Mouse (Mus musculus): ENCODE measurements around the gene Rnf114. TPM values are rescaled to one million over a fixed set of nuclear protein-coding genes. Genes with fewer than 3 reads are reported as not detected.

The Rnf114 gene
- polyA plus RNA-seq, 1 experiment from 2014 or later: 165 TPM

- no peak overlapping the region for H3K9ac ChIP-seq (replicated peaks)
- no peak for ATAC-seq
- no peaks in the 10 kb centered on the region for H3K9me3 ChIP-seq
- H3K27ac ChIP-seq: no peak overlapping the region
- H3K4me3 ChIP-seq (replicated peaks): no peak overlapping the region
- peaks cover 35% of the 10 kb centered on the region for H3K4me1 ChIP-seq (replicated peaks)
- H3K36me3 ChIP-seq: no peaks in the 10 kb centered on the region
- no peak overlapping the region for H3K4me2 ChIP-seq (replicated peaks)
- H3K27me3 ChIP-seq: peaks cover 62% of the 10 kb centered on the region
- 49% methylated on average over 10 of the region's 10 CpGs for WGBS
Measured at GRCm38 (mm10) chr2:167536320-167536945, 44.0 kb downstream of the Rnf114 start.

- Histone ChIP-seq H3K9me3 (no peaks in the 10 kb centered on the region), H3K4me1 (replicated peaks) (peaks cover 38% of the 10 kb centered on the region), H3K27ac (no peak within 1 kb of the TSS), H3K36me3 (no peaks in the 10 kb centered on the region), H3K27me3 (peaks cover 69% of the 10 kb centered on the region), H3K4me3 (replicated peaks) (peak within 1 kb of the TSS; percentile 45), H3K4me2 (replicated peaks) (peak within 1 kb of the TSS; percentile 76), H3K9ac (replicated peaks) (peak within 1 kb of the TSS; percentile 51)
- peak; percentile 95 for ATAC-seq
- WGBS: 1% methylated on average over 58 of the region's 58 CpGs
Measured at GRCm38 (mm10) chr2:167537476-167538297, 45.2 kb downstream of the Rnf114 start, which contains the start of gene Snai1. TSS of gene Snai1 (plus strand) at chr2:167538195.

- WGBS: 23% methylated on average over 34 of the region's 34 CpGs
- Histone ChIP-seq H3K9ac (replicated peaks) (0 out of 2 replicates have a peak overlapping the region, but pooled peaks have one; percentile 51), H3K4me1 (replicated peaks) (peaks cover 48% of the 10 kb centered on the region)
Measured at GRCm38 (mm10) chr2:167538671-167539306, 46.3 kb downstream of the Rnf114 start.

GRCm38 (mm10) chr2:167539536-167540476 lies 47.4 kb downstream of the Rnf114 start:
- H3K4me3 ChIP-seq (replicated peaks): peak overlapping the region; percentile 45
- WGBS: 16% methylated on average over 14 of the region's 14 CpGs
- H3K27me3 ChIP-seq: peaks cover 65% of the 10 kb centered on the region
- 0 out of 2 replicates have a peak overlapping the region, but pooled peaks have one; percentile 24 for H3K9ac ChIP-seq (replicated peaks)
- no peaks in the 10 kb centered on the region for H3K36me3 ChIP-seq
- H3K9me3 ChIP-seq: no peaks in the 10 kb centered on the region
- ATAC-seq: peak; percentile 25; the same call in 1 of the 2 replicates
- H3K4me2 ChIP-seq (replicated peaks): peak overlapping the region; percentile 76
- peaks cover 53% of the 10 kb centered on the region for H3K4me1 ChIP-seq (replicated peaks)
- peak overlapping the region; percentile 25; the same call in 1 of the 2 replicates for H3K27ac ChIP-seq

More at GRCm38 (mm10) chr2:167538671-167539306, 46.3 kb downstream of the Rnf114 start:
- H3K9me3 ChIP-seq: no peaks in the 10 kb centered on the region
- peaks cover 69% of the 10 kb centered on the region for H3K27me3 ChIP-seq
- peak overlapping the region; percentile 45 for H3K4me3 ChIP-seq (replicated peaks)
- peak overlapping the region; percentile 76 for H3K4me2 ChIP-seq (replicated peaks)
- no peaks in the 10 kb centered on the region for H3K36me3 ChIP-seq
- 0 out of 2 replicates have a peak, but pooled peaks have one; percentile 4 for ATAC-seq
- no peak overlapping the region for H3K27ac ChIP-seq

- Histone ChIP-seq H3K4me1 (replicated peaks) (peaks cover 53% of the 10 kb centered on the region), H3K27me3 (peaks cover 58% of the 10 kb centered on the region), H3K9me3 (no peaks in the 10 kb centered on the region), H3K4me3 (replicated peaks) (peak overlapping the region; percentile 19; the same call in 1 of the 2 replicates), H3K27ac (0 out of 2 replicates have a peak overlapping the region, but pooled peaks have one; percentile 25), H3K9ac (replicated peaks) (0 out of 2 replicates have a peak overlapping the region, but pooled peaks have one; percentile 24), H3K4me2 (replicated peaks) (peak overlapping the region; percentile 29), H3K36me3 (no peaks in the 10 kb centered on the region)
- 13% methylated on average over 12 of the region's 12 CpGs for WGBS
- no peak for ATAC-seq
Measured at GRCm38 (mm10) chr2:167540477-167541110, 48.1 kb downstream of the Rnf114 start.

GRCm38 (mm10) chr2:167541324-167541723 lies 48.9 kb downstream of the Rnf114 start:
- H3K27me3 ChIP-seq: peaks cover 52% of the 10 kb centered on the region

GRCm38 (mm10) chr2:167541761-167542160 lies 49.3 kb downstream of the Rnf114 start:
- no peak for ATAC-seq
- Histone ChIP-seq H3K36me3 (no peaks in the 10 kb centered on the region), H3K4me2 (replicated peaks) (peak overlapping the region; percentile 29; the same call in 1 of the 2 replicates), H3K9me3 (no peaks in the 10 kb centered on the region), H3K27me3 (peaks cover 48% of the 10 kb centered on the region), H3K4me1 (replicated peaks) (peaks cover 53% of the 10 kb centered on the region), H3K4me3 (replicated peaks) (no peak overlapping the region), H3K9ac (replicated peaks) (no peak overlapping the region), H3K27ac (no peak overlapping the region)
- WGBS: 73% methylated on average over 12 of the region's 12 CpGs

More at GRCm38 (mm10) chr2:167541324-167541723, 48.9 kb downstream of the Rnf114 start:
- H3K9me3 ChIP-seq: no peaks in the 10 kb centered on the region
- no peak overlapping the region for H3K27ac ChIP-seq
- no peaks in the 10 kb centered on the region for H3K36me3 ChIP-seq
- H3K4me2 ChIP-seq (replicated peaks): peak overlapping the region; percentile 29
- H3K4me3 ChIP-seq (replicated peaks): peak overlapping the region; percentile 19; the same call in 1 of the 2 replicates
- H3K9ac ChIP-seq (replicated peaks): no peak overlapping the region
- WGBS: 11% methylated on average over 6 of the region's 6 CpGs
- ATAC-seq: no peak
- peaks cover 53% of the 10 kb centered on the region for H3K4me1 ChIP-seq (replicated peaks)

GRCm38 (mm10) chr2:167542361-167542760 lies 49.9 kb downstream of the Rnf114 start:
- WGBS: 76% methylated on average over 4 of the region's 4 CpGs
- Histone ChIP-seq H3K9ac (replicated peaks) (no peak overlapping the region), H3K27ac (no peak overlapping the region), H3K4me1 (replicated peaks) (peaks cover 49% of the 10 kb centered on the region), H3K27me3 (peaks cover 42% of the 10 kb centered on the region), H3K4me2 (replicated peaks) (no peak overlapping the region), H3K4me3 (replicated peaks) (no peak overlapping the region), H3K36me3 (no peaks in the 10 kb centered on the region), H3K9me3 (no peaks in the 10 kb centered on the region)
- no peak for ATAC-seq

GRCm38 (mm10) chr2:167543121-167544003 lies 50.9 kb downstream of the Rnf114 start:
- Histone ChIP-seq H3K4me3 (replicated peaks) (no peak overlapping the region), H3K36me3 (no peaks in the 10 kb centered on the region), H3K27me3 (peaks cover 33% of the 10 kb centered on the region), H3K9me3 (no peaks in the 10 kb centered on the region), H3K4me2 (replicated peaks) (no peak overlapping the region), H3K27ac (0 out of 2 replicates have a peak overlapping the region, but pooled peaks have one; percentile 6), H3K4me1 (replicated peaks) (peaks cover 42% of the 10 kb centered on the region), H3K9ac (replicated peaks) (no peak overlapping the region)
- 47% methylated on average over 16 of the region's 16 CpGs for WGBS
- no peak for ATAC-seq

GRCm38 (mm10) chr2:167544004-167544356 lies 51.5 kb downstream of the Rnf114 start:
- no peak for ATAC-seq
- Histone ChIP-seq H3K9me3 (no peaks in the 10 kb centered on the region), H3K36me3 (no peaks in the 10 kb centered on the region), H3K9ac (replicated peaks) (no peak overlapping the region), H3K27me3 (peaks cover 27% of the 10 kb centered on the region), H3K27ac (no peak overlapping the region), H3K4me2 (replicated peaks) (no peak overlapping the region), H3K4me1 (replicated peaks) (peaks cover 37% of the 10 kb centered on the region), H3K4me3 (replicated peaks) (no peak overlapping the region)
- WGBS: 20% methylated on average over 4 of the region's 4 CpGs
